Mouse (Mus musculus): ENCODE data around the gene Cdon. TPM values are rescaled to one million over a fixed set of nuclear protein-coding genes. Genes with fewer than 3 reads are reported as not detected.
"Not testable (repeated sequence)": the region's sequence is repeated elsewhere in the genome, so short reads cannot be mapped to it uniquely, and the experiment has no call there.

The Cdon gene
- polyA plus RNA-seq, 1 experiment from 2014 or later = 15.0 TPM

DNA sequence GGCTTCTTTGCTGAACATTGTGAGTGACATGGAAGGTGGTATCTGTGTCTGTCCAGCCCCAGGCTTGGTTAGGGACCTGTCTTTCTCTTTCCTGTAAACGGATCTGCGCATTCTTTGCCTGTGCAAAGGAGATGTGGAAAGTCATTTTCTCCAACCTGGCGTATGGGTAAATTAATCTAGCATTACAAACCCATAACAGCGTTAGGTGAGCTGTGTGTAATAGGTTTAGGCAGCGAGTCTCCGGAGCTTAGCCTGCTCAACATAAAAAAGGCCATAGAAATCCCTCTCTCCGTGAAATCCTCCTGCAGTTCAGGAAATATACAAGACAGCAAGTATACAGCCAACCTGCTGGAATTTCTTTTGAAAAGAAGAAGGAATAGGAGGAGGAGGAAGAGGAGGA, 9.0 kb upstream of the Cdon start:
- no peaks in the 10 kb centered on the region for H3K9me3 ChIP-seq
- H3K4me3 ChIP-seq = no peak overlapping the region
- peaks cover 17% of the 10 kb centered on the region; the same call in 1 of the 2 replicates for H3K4me1 ChIP-seq
- H3K36me3 ChIP-seq = no peaks in the 10 kb centered on the region
- H3K4me2 ChIP-seq (replicated peaks) = no peak overlapping the region; the same call in 1 of the 2 replicates
- H3K9ac ChIP-seq (replicated peaks) = no peak overlapping the region
- H3K27ac ChIP-seq (replicated peaks) = peak overlapping the region; percentile 58
- 16% methylated on average over 7 of the region's 7 CpGs for WGBS
- ATAC-seq (replicated peaks) = peak; percentile 71
- no peaks in the 10 kb centered on the region for H3K27me3 ChIP-seq

- peak overlapping the region; percentile 97 for H3K27ac ChIP-seq (replicated peaks)
- ATAC-seq (replicated peaks) = peak; percentile 73; the same call in 1 of the 2 replicates
- under 1% methylated on average over 35 of the region's 35 CpGs for WGBS
- peaks cover 39% of the 10 kb centered on the region for H3K4me1 ChIP-seq
- H3K9ac ChIP-seq (replicated peaks) = peak overlapping the region; percentile 99
- H3K9me3 ChIP-seq = no peaks in the 10 kb centered on the region
- peak overlapping the region; percentile 55 for H3K4me2 ChIP-seq (replicated peaks)
- H3K36me3 ChIP-seq = no peaks in the 10 kb centered on the region
- H3K27me3 ChIP-seq = no peaks in the 10 kb centered on the region
- peak overlapping the region; percentile 99 for H3K4me3 ChIP-seq
These were observed 855 bp downstream of the Cdon start for GRCm38 (mm10) chr9:35421730-35422235.

- H3K9ac ChIP-seq (replicated peaks) = peak overlapping the region; percentile 99
- peaks cover 44% of the 10 kb centered on the region for H3K4me1 ChIP-seq
- peak overlapping the region; percentile 55 for H3K4me2 ChIP-seq (replicated peaks)
- peak overlapping the region; percentile 97 for H3K27ac ChIP-seq (replicated peaks)
- no peak for ATAC-seq (replicated peaks)
- H3K27me3 ChIP-seq = no peaks in the 10 kb centered on the region
- WGBS = 1% methylated on average over 4 of the region's 4 CpGs
- no peaks in the 10 kb centered on the region for H3K36me3 ChIP-seq
- H3K9me3 ChIP-seq = no peaks in the 10 kb centered on the region
- peak overlapping the region; percentile 99 for H3K4me3 ChIP-seq
These were observed 1.5 kb downstream of the Cdon start for GRCm38 (mm10) chr9:35422405-35422941.

GRCm38 (mm10) chr9:35423265-35423664, 2.3 kb downstream of the Cdon start:
- H3K9me3 ChIP-seq = no peaks in the 10 kb centered on the region
- no peaks in the 10 kb centered on the region for H3K27me3 ChIP-seq
- H3K9ac ChIP-seq (replicated peaks) = peak overlapping the region; percentile 99
- H3K4me2 ChIP-seq (replicated peaks) = peak overlapping the region; percentile 55
- WGBS = 5% methylated on average over 4 of the region's 4 CpGs
- H3K4me3 ChIP-seq = peak overlapping the region; percentile 99
- peak overlapping the region; percentile 97 for H3K27ac ChIP-seq (replicated peaks)
- no peaks in the 10 kb centered on the region for H3K36me3 ChIP-seq
- H3K4me1 ChIP-seq = peaks cover 52% of the 10 kb centered on the region
- ATAC-seq (replicated peaks) = no peak

DNA sequence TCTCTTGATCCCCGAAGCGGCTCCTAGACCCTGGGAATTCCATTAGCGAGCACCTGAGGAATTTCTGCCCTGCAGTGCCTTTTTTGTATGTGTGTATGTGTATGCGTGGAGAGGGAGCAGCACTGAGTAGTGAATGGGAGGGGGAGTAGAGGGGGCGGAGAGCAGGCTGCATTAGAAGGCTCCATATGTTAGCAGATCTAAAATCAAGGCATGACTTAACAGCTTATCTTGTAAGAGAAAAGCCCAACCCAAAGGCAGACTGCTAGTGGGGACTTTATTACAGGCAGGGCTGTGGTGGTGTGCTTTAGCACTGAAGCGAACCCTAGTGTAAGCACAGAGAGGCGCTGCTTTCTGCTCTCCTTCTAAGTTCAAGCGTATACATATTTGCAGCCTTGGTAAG, 3.7 kb downstream of the Cdon start:
- Histone ChIP-seq H3K9ac (replicated peaks) (peak overlapping the region; percentile 54), H3K27me3 (no peaks in the 10 kb centered on the region), H3K27ac (replicated peaks) (peak overlapping the region; percentile 90), H3K4me2 (replicated peaks) (peak overlapping the region; percentile 55), H3K36me3 (no peaks in the 10 kb centered on the region), H3K9me3 (no peaks in the 10 kb centered on the region), H3K4me1 (peaks cover 58% of the 10 kb centered on the region), H3K4me3 (peak overlapping the region; percentile 40)
- ATAC-seq (replicated peaks) = peak; percentile 71
- WGBS = 5% methylated on average over 8 of the region's 8 CpGs

DNA sequence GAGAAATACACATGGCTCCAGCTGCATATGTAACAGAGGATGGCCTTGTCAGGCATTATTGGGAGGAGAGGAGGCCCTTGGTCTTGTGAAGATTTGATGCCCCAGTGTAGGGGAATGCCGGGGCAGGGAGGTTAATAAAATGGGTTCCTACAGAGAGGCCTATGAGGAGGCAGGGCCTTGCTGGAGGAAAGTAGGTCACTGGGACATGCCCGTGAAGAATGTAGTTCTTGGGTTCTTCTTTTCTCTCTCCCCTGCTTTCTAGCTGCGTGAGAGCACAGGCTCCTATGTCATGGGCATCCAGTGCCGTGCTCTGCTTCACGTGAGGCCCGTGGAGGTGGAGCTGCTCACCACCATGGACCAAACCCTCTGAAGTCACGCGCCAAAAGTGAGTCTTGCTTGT, 9.5 kb downstream of the Cdon start:
- no peak overlapping the region for H3K4me3 ChIP-seq
- H3K4me1 ChIP-seq = peaks cover 72% of the 10 kb centered on the region
- H3K4me2 ChIP-seq (replicated peaks) = 0 out of 2 replicates have a peak overlapping the region, but pooled peaks have one; percentile 7
- H3K27me3 ChIP-seq = no peaks in the 10 kb centered on the region
- no peaks in the 10 kb centered on the region for H3K9me3 ChIP-seq
- H3K9ac ChIP-seq (replicated peaks) = no peak overlapping the region
- no peak for ATAC-seq (replicated peaks)
- 72% methylated on average over 8 of the region's 8 CpGs for WGBS
- no peaks in the 10 kb centered on the region for H3K36me3 ChIP-seq
- 0 out of 2 replicates have a peak overlapping the region, but pooled peaks have one; percentile 47 for H3K27ac ChIP-seq (replicated peaks)

GRCm38 (mm10) chr9:35431396-35431795, 10.5 kb downstream of the Cdon start:
- Histone ChIP-seq H3K9me3 (no peaks in the 10 kb centered on the region), H3K27me3 (no peaks in the 10 kb centered on the region), H3K4me1 (peaks cover 72% of the 10 kb centered on the region), H3K36me3 (no peaks in the 10 kb centered on the region), H3K4me2 (replicated peaks) (no peak overlapping the region), H3K9ac (replicated peaks) (no peak overlapping the region), H3K4me3 (no peak overlapping the region), H3K27ac (replicated peaks) (peak overlapping the region; percentile 36)
- 0 out of 2 replicates have a peak, but pooled peaks have one; percentile 26 for ATAC-seq (replicated peaks)
- WGBS = 46% methylated on average over 6 of the region's 6 CpGs

GRCm38 (mm10) chr9:35432717-35433297, 11.9 kb downstream of the Cdon start:
- not testable (repeated sequence) for H3K4me3 ChIP-seq; H3K4me2 ChIP-seq (replicated peaks); ATAC-seq (replicated peaks); H3K36me3 ChIP-seq; H3K27me3 ChIP-seq; H3K9me3 ChIP-seq; H3K9ac ChIP-seq (replicated peaks); H3K27ac ChIP-seq (replicated peaks)
- WGBS = 42% methylated on average over 3 of the region's 3 CpGs
- H3K4me1 ChIP-seq = peaks cover 63% of the 10 kb centered on the region

DNA sequence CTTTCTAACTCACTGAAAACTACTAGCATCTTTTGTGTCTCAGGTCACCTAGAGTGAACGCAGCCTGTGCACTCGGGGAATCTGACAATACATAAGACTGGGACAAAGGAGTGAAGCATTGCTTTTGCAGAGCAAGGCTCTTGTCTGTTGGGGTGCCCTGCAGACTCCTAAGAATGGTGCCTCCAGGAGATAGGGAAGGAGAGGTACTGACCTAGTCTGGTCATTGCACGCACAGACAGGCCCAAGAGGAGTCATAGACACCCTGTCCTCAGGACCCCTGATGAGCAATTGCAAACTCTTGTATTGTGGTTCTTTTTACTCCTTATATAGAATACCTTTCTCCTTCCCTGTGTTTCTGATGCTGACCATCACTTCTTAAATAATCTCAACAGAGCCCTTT, 13.4 kb downstream of the Cdon start:
- Histone ChIP-seq H3K4me2 (replicated peaks) (peak overlapping the region; percentile 1; the same call in 1 of the 2 replicates), H3K27ac (replicated peaks) (peak overlapping the region; percentile 16; the same call in 1 of the 2 replicates), H3K27me3 (no peaks in the 10 kb centered on the region), H3K36me3 (no peaks in the 10 kb centered on the region), H3K9me3 (no peaks in the 10 kb centered on the region), H3K9ac (replicated peaks) (no peak overlapping the region), H3K4me1 (peaks cover 64% of the 10 kb centered on the region), H3K4me3 (no peak overlapping the region)
- ATAC-seq (replicated peaks) = no peak
- WGBS = 19% methylated on average over 3 of the region's 3 CpGs

DNA sequence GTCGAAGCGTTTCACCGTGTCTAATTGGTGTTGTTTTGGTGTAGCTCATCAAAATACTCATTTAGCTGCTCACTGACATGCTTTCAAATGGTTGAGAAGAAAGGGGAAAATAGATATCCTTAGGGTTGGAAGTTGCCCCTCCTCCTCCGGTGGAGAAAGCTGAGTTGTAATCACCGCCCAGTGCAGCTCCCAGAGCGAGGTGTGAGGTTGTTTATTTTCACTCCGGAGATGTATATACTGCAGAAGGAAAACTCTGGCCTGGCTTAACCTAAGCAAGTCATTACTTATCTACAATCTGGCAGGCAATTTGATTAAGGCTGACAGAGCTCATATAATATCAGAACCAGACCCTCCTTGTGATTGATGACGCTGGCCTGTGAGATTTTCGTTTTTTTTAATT, 14.6 kb downstream of the Cdon start:
- no peaks in the 10 kb centered on the region for H3K9me3 ChIP-seq
- WGBS = 26% methylated on average over 9 of the region's 9 CpGs
- no peaks in the 10 kb centered on the region for H3K27me3 ChIP-seq
- H3K4me1 ChIP-seq = peaks cover 70% of the 10 kb centered on the region
- H3K9ac ChIP-seq (replicated peaks) = 0 out of 2 replicates have a peak overlapping the region, but pooled peaks have one; percentile 10
- H3K4me2 ChIP-seq (replicated peaks) = 0 out of 2 replicates have a peak overlapping the region, but pooled peaks have one; percentile 1
- H3K27ac ChIP-seq (replicated peaks) = peak overlapping the region; percentile 3
- no peaks in the 10 kb centered on the region for H3K36me3 ChIP-seq
- ATAC-seq (replicated peaks) = no peak
- H3K4me3 ChIP-seq = no peak overlapping the region

GRCm38 (mm10) chr9:35438286-35439061, 17.5 kb downstream of the Cdon start:
- Histone ChIP-seq H3K4me3 (no peak overlapping the region), H3K4me1 (peaks cover 63% of the 10 kb centered on the region)
- WGBS = 69% methylated on average over 8 of the region's 8 CpGs

GRCm38 (mm10) chr9:35439062-35439442, 18.1 kb downstream of the Cdon start:
- H3K4me2 ChIP-seq (replicated peaks) = no peak overlapping the region
- no peaks in the 10 kb centered on the region for H3K36me3 ChIP-seq
- ATAC-seq (replicated peaks) = peak; percentile 38; the same call in 1 of the 2 replicates
- 55% methylated on average over 6 of the region's 6 CpGs for WGBS
- no peaks in the 10 kb centered on the region for H3K9me3 ChIP-seq
- no peaks in the 10 kb centered on the region for H3K27me3 ChIP-seq
- no peak overlapping the region for H3K9ac ChIP-seq (replicated peaks)
- H3K4me3 ChIP-seq = no peak overlapping the region
- peaks cover 63% of the 10 kb centered on the region for H3K4me1 ChIP-seq
- H3K27ac ChIP-seq (replicated peaks) = peak overlapping the region; percentile 38

More at GRCm38 (mm10) chr9:35438286-35439061, 17.5 kb downstream of the Cdon start:
- no peak overlapping the region for H3K9ac ChIP-seq (replicated peaks)
- ATAC-seq (replicated peaks) = no peak
- peak overlapping the region; percentile 38 for H3K27ac ChIP-seq (replicated peaks)
- H3K4me2 ChIP-seq (replicated peaks) = no peak overlapping the region
- H3K27me3 ChIP-seq = no peaks in the 10 kb centered on the region
- no peaks in the 10 kb centered on the region for H3K9me3 ChIP-seq
- H3K36me3 ChIP-seq = no peaks in the 10 kb centered on the region

Measured in forebrain, embryonic 15.5 days (tissue).